Mouse (Mus musculus) heart, postnatal 10 days (tissue): Measurements from ENCODE around the gene Rhag. TPM values are rescaled to one million over a fixed set of nuclear protein-coding genes. Genes with fewer than 3 reads are reported as not detected.

Source experiments
- DNase-seq, 2 experiments: peaks; one replicate each; pipeline ENCODE4 v3.0.0; 2021
- intact Hi-C: fragments of 180-260 bp; cut with DNase I; formaldehyde crosslinking; loops from one replicate; pipeline ENCODE4 v1.15.1; 2025
- total RNA-seq, 2 experiments: library from RNA; stranded (reverse); gene quantifications; 2 replicates each; pipeline ENCODE4 v1.2.3; 2021

Gene Rhag
- not detected for total RNA-seq

DNA sequence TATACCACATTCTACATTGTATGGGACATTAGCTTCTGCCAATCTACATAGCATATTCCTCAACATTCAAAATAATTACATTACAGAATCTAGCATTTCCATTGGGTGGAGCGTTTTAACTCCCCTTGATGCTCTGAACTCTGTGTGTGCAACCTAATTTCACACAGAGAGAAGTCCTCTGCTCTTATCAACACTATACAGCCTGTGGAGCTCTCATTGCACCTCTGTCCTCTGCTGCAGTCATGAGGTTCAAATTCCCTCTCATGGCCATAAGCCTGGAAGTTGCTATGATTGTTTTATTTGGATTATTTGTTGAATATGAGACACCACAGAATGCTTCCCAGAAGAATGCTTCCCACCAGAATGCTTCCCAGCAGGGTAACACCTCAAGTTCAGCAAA is at the start of gene Rhag:
Rhag (plus strand) TSS at position 193 of the 400 bp plus-strand sequence.
- intact Hi-C loops, result no loop called here

DNA sequence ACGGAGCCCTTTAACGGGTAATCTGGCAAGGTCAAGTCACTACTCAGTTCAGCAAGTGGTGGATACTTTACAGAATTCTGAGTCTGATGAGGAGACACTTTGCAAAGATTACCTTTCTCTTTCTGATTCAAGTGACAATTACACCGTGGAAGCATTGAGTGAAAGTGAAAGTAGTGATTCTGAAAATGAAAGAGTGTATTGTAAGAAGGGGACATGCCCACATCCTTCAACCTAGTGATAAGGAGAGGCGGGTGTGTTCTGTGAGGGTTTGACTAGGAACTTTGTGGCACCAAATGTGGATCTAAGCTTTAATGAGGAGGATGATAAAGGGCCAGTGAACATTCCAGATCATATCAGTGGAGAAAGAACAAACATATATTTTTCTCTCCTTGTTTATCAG is 47.3 kb upstream of the Rhag start:
- intact Hi-C loops, result no loop called here
- no peak for DNase-seq

More for the DNA sequence above, at the start of gene Rhag:
- DNase-seq, result no peak

DNA sequence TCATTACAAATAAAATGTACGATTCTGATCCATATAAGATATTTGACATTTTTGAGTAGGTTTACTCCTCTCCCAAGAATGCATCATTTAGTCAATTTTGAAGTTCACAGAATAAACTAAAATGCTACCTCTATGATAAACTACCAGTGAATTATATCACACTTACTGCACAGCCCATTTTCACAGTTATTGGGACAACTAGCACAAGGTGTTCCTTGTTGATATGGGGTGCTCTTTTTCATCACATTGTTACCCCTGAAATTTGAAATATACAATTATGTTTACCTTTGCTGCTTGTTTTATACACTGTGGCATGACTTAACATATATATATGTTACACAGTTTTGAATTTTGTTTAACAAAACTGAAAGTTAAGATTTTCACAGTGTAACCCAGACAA is 43.8 kb upstream of the Rhag start:
- intact Hi-C loops, result no loop called here

DNA sequence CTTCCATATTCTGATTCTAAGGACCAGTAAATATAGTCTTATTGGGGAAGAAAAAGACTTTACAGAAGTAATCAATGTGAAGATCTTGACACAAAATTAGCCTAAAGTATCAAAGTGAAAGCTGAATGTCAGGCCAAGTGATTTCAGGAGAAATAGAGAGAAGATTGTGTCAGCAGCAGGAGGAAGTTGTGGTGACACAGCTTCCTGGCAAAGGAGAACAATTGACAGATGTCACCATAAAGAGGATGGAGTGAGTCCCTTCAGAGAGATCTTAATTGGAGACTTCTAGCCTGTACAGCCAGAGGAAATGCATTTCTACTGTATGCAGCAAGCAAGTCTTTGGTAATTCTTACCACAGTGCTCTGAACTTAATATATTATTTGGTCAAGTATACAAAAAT is 21.0 kb upstream of the Rhag start:
- intact Hi-C loops, result no loop called here
- no peak for DNase-seq

More for the DNA sequence above, 43.8 kb upstream of the Rhag start:
- DNase-seq, result no peak

DNA sequence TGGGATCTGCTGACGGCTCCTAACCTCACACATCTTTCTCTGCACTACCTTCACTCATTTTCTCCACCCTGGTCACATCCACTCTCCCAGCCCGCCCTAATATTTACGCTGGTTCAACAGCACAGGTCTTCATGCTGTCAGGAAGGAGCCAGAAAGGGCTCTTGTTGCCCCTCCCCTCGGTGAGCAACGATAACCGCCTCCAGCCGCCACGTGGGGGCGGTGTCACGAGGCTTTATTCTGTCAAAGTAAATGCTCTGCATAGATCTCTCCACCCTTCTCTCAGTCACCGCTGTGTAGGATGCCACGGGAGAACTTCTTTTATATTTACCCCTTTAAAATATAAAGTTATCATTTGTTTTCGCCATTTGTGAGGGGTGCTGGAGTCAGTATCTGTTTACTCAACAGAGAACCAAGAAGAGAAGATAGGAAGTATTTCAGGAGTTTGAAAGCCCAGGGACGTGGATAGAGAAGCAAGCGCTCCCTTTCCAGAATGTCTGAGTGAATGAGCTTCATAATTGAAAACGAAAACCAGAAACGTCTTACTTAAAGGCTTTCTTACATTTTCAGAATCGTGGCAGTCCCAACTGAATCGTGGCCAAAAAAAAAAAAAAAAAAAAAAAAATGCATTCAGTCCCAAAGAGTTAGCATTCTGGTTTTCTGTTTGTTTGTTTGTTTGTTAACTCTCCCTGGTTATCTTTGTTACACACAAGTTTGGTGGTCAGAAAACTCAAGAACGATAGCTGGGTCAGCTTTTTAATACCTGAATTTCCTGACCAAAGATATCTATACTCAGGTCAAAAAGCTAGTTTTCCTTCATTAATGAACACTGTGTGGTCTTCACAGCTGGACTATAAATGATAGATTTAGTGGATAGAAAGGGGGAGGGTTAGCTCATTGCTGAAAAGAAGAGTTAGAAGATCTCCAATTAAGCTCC is 16.7 kb upstream of the Rhag start:
- intact Hi-C loops, result no loop called here
- DNase-seq, result peak; percentile 3 to 4

DNA sequence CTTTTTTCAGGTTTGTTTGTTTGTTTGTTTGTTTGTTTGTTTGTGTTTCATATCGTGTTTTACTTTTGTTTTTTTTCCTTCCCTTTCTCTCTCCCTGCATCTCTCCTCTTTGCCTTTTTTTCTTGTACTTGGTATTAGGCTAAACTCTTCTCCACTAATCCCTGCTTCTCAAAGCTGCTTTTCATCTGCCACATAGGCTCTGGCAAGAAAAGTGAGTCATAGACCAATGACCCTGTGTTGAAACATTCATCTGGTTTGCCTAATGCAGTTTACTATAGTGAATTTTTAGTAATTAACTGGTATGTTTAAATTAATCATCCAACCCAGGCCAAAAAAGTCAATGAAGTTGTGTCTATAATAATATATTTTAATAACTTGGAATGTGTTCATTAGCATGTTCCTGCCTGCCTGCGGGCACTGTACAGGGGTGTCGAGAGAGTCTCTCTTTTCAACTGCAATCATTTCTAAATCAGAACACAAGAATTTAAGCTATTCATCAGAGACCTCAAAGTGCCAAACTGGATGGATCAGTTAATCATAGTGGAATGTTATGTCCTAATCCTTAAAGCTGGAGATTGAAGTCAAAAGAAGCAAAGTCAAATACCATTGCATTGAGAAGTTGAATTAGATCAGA is 8.1 kb upstream of the Rhag start:
- intact Hi-C loops, result no loop called here
- DNase-seq, result no peak

DNA sequence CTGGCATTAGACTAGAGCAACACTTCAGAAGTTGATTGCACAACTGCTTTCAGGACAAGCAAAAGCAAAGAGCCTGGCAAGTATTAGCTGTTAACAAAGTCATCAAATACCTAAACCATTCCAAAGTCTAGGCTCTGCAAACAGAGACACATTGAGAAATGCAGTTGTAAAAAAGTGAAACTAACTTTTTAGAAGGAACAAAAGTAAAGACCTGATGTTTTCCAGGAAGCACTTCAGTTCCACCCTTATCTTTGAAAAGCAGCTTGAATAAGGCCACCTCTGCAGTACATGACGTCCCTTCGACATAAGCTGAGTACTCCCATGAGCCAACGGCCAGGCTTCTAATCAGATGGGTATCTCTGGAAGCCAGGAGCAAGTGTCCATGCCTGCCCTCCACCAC is 4.4 kb upstream of the Rhag start:
- intact Hi-C loops, result no loop called here
- DNase-seq, result no peak

DNA sequence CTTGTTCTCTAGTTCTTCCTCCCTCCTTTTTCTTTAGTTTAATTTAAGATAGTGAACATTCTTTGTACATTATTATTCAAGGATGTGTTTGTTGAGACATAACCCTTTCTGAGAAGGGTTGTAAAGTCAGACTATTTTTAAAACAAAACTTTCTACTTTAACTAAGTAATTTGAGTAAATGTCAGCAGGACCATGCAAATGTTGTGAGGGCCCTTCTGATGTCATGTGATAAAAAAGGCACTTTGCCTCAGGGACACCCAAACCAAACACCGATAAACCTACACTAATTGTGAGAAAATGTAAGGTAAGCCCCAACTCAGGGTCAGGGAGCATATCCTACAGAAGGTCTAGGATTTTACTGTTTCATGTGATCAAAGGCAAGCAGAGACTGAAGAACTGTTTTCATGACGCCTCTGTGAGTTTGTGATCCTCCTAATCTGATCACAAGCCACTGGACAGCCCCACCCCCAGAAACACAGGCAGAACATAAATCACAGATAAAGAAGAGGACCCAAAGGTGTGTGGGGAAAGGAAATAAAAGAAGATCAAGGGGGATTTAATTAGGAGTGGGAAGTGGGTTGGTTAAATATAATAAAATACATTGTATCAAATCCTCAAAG is 3.9 kb upstream of the Rhag start, which contains the start of gene Crisp2:
Crisp2 (minus strand) TSS at position 51 of the 620 bp plus-strand sequence.
- DNase-seq, result no peak
- intact Hi-C loops, result no loop called here

DNA sequence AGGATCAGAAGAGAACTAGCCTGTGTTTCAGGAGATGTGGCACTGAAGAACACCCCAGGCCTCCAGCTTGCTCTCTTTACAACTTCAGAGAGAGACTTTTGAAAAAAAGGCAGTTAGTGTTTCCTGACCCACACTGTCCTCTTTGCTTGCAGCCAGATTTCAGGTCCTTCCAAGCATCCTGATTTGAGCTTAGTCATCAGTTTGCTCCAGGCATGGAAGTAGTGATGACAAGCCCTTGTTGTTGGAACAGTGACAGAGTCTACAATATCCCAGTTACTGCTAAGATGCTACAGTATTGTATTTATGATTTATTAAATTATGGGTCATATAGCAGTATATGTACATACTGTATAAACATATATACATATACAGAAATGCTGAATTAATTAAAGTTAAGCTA is 2.9 kb upstream of the Rhag start:
- DNase-seq, result no peak
- intact Hi-C loops, result no loop called here

DNA sequence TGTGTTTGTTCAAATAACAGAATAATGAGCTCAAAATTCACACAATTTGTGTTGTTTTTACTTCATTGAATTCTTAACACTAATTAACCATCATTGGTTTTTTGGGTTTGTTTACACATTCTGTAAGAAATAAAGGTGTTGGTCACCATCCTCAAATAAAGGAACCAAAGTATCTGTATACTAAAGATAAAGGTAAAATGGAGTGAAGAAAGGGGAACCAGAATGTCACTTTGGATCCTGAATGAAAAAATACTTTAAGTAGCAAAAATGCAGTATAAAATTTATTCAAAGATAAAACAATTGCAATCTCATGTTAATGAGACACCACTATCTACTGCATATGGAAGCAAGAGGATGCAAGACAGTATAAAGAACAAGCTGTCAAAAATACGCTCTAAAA is 634 bp downstream of the Rhag start:
- intact Hi-C loops, result no loop called here
- no peak for DNase-seq

DNA sequence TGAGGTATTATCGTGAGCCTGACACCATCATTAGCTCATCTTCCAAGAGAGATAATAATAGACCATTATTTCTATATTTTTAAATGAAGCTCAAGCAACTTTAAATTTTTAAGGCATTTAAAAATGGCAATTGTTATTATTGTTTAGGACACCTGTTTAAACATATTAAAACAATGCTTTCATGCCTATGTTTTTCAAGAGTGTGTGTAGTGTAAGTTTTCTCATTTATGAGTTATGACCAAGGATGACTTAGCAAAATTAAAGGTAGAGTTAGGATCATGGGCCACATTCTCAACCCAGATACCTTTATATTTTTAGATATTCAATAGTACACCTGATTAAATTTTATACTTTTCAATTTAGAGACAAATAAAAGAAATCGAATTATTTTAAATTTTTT is 1.3 kb downstream of the Rhag start:
- intact Hi-C loops, result no loop called here
- no peak for DNase-seq

DNA sequence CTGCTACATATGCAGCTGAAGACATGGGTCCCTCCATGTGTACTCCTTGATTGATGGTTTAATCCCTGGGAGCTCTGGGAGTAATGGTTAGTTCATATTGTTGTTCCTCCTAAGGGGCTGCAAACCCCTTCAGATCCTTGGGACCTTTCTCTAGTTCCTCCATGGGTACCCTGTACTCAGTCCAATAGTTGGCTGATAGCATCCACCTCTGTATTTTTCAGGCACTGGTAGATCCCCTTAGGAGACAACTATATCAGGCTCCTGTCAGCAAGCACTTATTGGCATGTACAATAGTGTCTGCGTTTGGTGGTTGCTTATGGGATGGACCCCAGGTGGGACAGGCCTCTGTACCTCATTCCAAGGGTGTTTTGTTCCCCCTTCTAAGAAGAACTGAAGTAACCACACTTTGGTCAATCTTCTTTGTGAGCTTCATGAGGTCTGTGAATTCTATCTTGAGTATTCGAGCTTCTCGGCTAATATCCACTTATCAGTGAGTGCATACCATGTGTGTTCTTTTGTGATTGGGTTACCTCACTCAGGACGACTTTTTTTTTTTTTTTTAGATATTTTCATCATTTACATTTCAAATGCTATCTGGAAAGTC is 6.5 kb downstream of the Rhag start:
- DNase-seq, result no peak
- intact Hi-C loops, result no loop called here

DNA sequence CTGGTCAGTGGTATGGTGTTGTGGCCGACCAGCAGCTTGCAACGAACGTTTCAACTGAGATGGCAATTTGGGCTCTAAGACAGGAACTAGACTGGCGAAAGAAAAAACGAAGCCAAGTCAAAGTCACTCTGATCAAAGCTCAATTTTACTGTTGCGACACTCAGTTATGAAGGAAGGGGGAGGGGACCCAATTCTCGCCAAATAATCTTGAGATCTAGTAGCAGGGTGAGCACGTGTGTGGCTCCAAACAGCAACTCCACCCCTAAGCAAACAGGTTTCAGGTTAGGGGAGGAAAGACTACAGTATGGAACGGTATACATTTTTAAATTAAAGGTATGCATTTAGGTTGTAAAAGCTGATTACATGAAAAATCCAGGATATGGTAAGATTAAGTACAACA is 10.6 kb downstream of the Rhag start:
- intact Hi-C loops, result no loop called here
- DNase-seq, result no peak

DNA sequence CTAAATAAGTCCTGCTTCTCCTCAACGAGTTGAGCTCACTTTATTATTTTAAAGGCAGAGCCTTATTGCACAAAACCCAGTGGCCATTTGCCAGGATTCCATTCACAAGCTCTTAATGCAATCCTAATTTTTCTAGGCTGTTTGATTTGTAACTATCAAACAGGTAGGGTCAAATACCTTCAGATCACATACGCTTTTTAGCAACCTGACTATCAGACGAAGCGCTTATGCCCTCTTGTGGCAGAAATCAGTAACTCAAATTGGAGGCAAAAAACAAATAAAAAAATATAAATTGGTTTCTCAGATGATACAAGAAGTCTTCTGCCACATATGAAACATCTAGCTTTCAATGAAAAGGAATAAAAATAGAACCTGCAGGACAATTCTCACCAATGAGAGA is 12.9 kb downstream of the Rhag start:
- intact Hi-C loops, result loop anchor here (2.0 kb wide), 1 partner anchor 73 kb away; no protein-coding TSS in a partner anchor
- DNase-seq, result peak in 1 of 2 experiments; percentile 12

DNA sequence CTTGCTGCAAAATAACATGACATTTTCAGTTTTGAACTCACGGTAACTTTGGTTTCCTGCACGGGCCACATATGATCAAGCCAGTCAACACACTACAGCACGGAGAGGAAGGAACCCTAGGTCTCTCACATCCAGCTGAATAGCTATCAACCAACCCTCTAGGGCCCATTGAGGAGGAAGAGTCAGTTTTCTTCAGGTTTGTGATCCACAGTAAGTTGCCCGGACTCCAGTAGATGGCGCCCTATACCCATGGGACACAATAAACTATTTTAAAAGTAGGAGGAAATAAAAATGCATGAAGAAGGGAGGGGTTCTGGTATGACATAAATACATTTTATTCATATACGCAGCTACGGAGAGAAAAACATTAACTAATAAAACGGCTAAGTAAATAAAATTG is 13.6 kb downstream of the Rhag start:
- intact Hi-C loops, result loop anchor here (2.0 kb wide), 1 partner anchor 72 kb away; no protein-coding TSS in a partner anchor
- DNase-seq, result peak; percentile 14 to 77

DNA sequence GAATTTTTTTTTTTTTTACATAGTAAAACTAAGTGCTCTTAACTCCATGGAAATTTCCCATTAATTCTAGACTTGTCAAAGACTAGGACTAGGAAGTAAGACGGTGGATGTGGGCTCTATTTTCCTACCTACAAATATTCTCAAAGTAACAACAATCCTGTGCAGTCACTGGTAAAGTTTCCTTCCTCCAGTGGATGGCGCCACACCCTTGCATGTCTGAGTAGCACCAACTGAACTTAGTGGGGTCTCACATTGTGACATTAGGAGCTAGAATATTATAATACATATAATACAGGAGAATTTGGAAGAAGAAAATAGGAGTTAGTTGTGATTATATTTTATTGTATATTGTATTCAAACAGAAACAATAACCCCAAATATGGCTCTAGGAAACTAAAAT is 20.9 kb downstream of the Rhag start:
- intact Hi-C loops, result no loop called here
- peak in 1 of 2 experiments; percentile 5 for DNase-seq

DNA sequence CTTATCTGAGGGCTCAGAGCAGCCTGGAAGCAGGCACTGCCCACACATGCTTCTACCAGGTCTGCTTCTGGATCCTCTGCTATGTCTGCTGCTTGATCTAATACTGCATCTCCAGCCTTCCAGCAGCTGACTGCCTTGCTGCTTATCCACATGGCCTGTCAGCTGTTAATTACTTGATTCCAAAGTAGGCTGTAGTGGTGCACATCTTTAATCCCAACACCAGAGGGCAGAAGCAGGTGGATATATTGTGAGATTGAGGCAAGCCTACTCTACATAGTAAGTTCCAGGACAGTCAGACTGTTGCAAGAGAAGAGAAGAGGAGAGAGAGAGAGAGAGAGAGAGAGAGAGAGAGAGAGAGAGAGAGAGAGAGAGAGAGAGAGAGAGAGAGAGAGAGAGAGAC is 26.4 kb downstream of the Rhag start:
- DNase-seq, result peak; percentile 32 to 37
- intact Hi-C loops, result loop anchor here (1.0 kb wide), 1 partner anchor 60 kb away; no protein-coding TSS in a partner anchor

DNA sequence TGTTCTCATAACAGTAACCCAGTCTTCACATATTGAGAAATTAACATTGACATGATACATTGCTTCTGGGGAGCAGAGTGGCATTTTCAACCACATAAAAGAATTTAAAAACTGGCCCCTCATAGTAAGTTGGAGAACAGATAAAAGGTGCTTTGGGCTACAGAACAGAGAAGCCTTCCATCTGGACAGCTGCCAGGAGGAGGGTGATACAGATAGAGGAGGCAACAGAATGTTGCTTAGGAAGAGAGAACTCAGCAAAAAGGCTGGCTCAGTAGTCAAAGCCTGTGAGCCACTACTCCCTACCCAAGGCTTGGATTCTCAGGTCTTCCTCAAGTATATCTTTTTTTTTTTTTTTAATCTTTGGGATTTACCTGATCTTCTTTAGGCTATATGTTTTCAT is 44.1 kb downstream of the Rhag start:
- intact Hi-C loops, result no loop called here
- DNase-seq, result no peak

DNA sequence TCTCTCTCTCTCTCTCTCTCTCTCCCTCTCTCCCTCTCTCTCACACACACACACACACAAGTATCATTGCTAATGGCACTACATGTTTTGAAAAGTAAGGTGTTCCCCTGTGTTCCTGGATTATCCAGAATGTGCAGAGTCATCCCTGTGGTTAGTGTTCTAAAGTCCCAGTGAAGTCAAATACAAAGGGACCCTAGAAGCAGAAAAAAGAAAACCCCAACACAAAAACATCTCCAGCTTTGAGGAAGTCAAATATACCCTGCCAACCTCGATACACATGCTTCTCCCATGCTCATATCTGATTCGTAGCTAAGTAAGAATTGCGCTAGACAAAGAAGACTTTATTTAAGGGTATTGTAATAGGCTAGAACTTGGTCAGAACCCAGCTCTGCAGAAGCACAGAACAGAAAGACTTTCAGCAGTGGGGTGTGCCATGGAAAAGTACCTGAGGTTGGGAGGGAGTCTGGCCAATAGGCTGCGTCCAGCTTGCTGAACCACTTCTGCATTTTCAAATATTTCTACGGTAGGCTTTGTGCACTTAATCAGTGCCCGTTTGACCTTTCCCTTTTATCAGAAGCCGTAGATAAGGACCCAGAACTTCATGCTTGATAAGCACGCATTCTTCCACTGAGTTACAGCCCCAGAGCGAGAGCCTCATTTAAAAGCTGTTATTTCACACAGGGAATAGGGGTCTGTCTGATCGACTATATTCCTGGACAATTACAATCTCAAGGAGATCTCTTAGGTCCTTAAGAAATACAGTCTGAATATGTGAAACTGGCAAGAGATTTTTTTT is 58.2 kb downstream of the Rhag start:
- intact Hi-C loops, result no loop called here

DNA sequence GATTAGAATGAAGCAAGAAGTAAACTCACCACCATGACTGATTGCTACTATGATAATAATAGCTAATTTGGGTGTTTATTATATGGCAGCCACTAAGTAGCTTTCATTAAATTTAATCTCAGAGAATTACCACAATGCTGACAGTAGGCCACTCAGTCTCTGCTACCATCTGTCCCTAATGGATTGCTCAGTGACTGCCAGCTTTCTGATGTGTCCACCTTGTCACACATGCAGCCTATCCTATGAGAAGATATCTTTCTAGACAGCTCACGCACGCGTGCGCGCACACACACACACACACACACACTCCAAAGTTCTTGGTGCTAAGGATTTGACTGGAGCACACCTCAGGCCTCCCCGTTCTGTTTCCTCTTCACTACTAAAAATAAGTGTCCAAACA is 61.7 kb downstream of the Rhag start:
- intact Hi-C loops, result no loop called here
- no peak for DNase-seq

More for the DNA sequence above, 58.2 kb downstream of the Rhag start:
- DNase-seq, result no peak
